Mouse (Mus musculus): ENCODE data around the gene Ank2.
A peak's percentile ranks its signal among the peaks of the same experiment; 100 is the strongest.
"Not testable (repeated sequence)": the region's sequence is repeated elsewhere in the genome, so short reads cannot be mapped to it uniquely, and the experiment has no call there.

The Ank2 gene

DNA sequence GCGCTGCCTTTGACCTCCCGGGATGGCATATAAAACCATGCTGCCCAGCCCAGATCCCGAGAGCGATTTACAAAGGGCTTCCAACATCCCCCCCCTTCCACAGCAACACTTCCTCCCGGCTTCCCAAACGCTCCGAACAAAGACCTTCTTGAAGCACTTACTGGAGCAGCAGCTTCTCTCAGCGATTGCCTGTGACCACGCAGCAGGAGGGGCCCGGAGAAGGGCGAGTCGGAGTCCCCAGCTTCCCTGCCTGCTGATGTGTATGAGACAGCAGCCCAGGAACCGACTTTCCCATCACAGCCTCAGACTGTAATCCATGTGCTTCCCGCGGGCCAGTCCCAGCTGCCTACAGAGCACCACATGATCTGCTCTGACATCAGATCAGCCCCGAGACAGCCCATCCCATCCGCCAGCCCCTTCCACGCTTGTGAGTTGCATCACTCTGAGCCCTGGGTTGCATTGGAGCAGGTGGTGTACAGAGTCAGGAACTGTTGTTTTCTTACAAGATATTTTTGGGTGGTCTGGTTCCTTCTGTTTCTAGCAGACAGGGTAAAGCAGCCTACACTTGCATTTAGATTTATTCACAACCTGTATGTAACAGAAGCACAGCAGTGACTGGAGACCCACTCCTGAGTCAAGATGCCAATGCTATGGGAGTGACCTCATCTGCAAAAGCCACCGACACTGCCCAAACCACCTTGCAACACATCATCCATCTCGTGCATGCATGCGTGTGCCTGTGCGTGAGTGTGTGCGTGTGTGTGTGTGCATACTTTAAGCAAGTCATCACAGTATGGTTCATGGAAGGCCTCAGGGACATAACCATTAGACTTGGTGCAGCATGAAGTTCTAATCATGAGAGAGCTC is 90.2 kb downstream of the Ank2 start:
- peak in 1 of 2 experiments; percentile 9 for DNase-seq

DNA sequence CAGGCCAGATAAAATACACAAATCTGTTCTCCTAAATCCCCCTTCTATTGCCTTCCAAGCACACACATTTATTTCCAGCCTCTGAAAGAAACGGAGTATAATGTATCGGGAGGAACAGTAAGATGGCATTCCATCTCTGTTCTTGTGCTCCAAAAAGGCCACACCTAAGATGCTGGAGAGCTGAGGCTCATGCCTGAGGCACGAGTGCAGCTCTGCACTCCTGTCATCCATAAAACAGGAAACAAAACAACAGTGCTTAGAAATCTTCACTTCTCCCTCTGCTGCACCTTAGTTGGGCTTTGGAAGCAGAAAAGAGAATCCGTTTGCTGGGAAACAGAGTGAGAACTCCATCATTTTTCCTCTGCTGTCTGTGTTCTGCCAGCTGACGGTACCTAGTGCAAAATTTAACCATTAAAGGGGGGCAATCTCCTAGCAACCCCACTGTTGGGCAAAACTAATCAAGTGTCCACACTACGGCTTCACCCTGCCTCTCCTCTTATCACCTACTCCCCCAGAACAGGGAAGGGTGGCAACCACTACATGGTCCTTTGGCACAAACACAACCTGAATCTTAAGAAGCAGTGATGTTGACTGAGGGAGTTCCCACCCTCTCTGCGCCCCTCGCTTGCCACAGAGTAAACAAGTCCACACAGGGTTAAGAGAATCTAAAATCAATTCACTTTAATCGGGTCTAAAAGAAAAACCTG is 91.1 kb downstream of the Ank2 start:
- DNase-seq, result no peak

DNA sequence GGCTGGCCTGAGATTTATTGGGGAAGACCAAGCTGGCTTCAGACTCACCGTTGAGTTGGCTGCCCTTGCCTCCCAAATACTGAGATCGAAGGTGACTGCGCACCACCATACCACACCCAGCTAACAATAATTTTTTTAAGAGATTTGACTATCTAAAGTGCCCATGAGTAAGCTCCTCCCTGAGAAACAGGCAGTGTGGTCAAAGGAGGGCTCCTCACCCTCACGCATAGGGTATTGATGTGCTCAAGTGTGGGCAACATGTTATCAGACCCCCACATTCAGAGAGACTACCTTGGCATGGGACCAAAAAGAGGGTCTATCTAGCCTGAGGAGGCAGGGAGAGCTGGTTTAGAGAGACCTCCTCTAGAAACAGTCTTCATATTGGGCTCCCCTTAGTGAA is 92.3 kb downstream of the Ank2 start:
- DNase-seq, result no peak

DNA sequence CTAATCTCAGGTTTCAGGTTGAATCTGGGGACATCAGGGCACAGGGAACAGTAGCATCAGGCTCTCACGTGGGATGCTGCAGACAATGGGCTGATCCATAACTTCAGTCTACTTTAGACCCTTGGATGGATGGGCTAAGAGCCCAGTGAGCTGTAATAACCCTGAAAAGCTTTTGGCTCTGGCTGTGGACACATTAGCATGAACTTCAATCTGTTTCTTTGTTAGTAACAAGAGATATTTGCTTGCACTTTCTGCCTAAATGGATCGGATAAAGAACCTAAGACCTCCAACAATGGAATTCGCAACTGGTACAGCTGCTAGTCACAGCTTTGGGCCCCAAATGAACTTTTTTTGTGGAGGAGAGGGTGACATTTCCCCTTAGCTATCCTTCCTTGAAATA is 94.8 kb downstream of the Ank2 start:
- no peak for DNase-seq

DNA sequence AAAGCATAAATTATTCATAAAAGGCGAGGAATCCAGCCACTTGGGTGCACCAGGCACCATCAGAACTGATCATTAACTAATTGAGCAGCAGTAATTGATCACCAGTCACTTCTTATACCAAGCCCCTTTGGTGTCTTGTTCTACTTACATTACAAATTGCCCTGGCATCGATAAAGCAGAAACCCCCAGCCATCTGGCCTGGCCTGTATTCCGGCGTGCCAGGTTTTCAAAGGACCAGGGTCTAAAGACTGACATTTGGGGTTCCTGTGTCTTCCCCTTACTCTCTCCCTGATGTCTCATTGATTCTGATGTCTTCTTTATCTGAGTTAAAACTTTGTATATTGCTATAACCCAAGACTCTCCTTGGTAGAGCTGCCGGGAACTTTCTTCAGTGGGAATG is 98.2 kb downstream of the Ank2 start:
- no peak for DNase-seq

DNA sequence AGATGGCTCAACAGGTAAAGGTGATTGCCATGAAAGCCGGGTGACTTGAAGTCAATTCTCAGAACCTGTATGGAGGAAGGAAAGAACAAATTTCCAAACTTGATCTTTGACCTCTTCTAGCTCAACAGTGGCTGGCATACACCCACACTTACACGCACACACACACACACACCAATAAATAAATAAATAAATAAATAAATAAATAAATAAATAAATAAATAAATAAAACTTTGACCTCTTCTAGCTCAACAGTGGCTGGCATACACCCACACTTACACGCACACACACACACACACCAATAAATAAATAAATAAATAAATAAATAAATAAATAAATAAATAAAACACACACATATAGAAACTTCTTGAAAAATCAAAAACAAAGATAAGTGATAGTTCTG is 98.7 kb downstream of the Ank2 start:
- DNase-seq, result not testable (repeated sequence)

DNA sequence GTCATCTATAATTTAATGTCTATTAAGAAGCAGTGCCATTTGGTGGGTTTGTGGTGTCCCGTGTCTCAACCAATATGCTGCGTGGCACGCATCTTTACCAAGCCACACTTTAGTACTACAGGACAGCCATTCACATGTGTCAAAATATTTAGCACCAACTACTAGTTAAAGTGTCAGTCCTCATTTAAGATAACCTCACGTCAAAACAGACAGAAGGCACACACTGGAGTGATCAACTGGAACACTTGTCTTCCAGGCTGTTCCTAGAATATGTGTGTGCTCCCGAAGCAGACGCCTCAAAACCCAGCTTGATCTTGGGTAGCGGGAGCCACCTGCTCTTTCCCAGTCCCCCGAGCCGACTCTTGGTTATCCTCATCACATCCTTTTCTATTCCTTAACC is 101.4 kb downstream of the Ank2 start:
- DNase-seq, result no peak

DNA sequence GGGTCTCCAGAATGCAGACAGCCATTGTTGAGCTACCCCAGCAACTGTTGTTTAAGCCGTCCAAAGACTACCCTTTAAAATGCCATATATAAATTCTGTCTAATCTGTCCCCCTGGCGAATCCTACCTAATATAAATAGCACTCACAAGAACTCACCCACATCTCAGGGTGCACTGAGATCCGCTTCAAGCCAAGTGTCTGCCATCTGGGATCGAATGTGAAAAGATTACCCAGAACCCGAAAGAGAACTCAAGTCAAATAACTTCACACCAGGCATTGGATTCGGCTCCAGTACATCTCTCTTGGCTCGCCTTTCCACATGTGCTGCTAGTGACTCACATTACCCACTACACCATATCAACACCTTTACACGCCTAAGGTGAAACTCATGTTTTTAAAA is 103.9 kb downstream of the Ank2 start:
- DNase-seq, result no peak

DNA sequence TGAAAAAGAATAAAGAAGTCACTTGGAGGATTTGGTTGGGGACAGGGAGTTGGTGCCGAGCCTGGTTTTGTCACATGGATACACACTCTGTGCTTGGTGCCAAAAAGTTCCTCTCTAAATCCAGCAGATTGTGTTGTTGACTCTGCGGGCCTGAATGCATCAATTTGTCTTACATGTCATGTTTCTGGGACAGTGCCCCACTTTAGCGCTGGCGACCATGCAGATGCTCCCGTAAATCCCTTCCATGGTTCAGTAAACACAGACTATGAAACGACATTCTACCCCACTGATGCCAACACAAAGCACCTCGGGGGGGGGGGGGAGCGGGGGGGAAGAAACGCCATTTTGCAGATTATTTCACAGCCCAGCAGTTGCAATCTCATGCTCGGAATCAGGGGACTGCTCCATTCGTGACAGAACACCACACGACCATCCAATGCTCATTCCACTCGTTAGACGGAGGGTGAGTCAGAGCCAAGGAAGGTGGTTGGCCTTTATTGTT is 112.1 kb downstream of the Ank2 start:
- no peak for DNase-seq

DNA sequence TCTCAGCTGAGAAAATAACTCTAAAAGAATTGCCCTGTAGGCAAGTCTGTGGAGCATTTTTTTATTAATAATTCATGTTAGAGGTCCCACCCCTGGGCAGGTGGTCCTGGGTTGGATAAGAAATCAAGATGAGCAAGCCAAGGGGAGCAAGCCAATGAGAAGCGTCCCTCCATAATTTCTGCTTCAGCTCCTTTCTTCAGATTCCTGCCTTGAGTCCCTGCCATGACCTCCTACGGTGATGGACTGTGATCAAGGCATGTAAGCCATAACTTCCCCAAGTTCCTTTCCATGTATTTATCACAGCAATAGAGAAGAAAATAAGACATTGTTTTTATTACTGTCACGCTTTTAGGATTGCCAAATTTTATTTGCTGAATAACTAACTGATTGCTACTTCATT is 115.9 kb downstream of the Ank2 start:
- DNase-seq, result no peak

DNA sequence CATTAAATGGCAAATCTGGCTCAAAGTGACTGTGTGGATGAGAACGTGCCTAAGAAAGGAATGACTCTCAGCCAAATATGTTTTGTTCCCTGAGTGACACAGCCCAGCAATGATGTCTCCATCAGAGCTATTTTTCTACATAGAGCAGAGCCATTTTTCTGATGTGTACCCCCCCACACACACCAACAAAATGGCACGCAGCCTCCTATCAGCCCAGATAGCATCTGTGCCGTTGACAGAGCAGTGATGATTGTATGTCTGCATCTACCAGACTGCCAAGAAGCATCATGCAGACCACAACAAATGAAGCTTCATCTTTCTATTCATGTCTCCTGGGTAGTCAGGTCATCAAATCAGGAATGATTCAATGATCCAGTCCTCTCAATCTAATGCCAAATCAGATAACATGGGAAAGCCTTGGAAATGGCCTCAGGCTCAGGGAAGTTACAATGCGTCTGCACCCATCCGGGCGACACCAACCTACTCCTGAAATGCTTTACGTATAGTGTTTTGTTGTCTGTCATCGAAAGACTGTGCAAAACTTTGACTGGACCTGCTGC is 122.2 kb downstream of the Ank2 start:
- no peak for DNase-seq

DNA sequence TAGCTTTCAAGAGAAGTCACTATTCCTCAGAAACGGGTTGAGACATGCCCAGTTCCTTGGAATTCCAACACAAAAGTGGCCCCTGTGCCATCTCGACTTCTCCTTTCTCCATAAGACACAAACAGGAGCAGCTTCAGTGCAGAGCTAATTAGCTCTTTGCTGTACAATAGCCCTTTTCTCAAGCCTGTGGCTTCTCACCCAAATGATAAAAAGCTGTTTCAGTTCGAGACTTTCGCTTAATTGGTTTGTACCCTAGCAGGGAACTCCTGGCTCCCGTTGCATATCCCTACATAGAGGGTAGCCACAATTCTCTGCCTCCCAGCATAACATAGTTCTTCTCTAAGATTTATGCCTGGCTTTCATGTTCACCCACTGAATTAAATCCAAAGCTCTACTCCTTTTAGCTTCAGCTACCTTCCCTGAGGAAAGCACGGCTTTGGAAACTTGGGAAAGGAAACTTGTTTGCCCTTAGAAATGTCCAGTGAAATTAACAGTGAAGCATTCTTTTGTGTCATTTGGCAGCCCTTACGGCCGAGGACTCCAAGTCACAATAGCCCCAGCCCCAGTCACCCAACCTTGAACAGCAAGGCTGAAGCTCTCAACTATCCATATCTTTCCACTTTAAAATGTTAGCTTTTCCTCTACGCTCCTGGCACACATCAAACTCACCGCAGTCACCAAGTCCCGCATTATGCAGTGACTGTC is 123.0 kb downstream of the Ank2 start:
- no peak for DNase-seq

DNA sequence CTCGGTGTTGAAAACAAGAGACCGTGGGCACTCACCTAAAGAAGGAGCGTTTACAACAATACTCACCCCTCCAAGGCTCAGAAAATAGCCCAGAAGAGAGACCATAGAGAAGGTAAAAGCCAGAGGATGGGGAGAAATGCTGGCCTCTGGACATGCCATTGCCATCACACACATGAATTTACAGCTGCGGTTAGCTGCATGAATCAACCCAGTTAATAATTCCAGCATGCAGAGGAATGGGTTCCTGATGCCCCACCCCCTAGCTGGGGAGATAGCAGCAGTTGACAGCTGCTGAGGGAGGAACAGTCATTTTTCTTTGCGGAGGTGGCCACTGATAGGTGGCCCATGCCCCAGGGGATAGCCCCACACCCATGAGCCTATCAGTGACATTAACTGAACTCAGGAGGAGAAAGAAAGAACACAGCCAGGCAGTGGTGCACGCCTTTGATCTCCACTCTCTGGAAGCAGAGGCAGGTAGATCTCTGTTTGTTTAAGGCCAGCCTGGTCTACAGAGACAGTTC is 124.9 kb downstream of the Ank2 start:
- DNase-seq, result no peak

DNA sequence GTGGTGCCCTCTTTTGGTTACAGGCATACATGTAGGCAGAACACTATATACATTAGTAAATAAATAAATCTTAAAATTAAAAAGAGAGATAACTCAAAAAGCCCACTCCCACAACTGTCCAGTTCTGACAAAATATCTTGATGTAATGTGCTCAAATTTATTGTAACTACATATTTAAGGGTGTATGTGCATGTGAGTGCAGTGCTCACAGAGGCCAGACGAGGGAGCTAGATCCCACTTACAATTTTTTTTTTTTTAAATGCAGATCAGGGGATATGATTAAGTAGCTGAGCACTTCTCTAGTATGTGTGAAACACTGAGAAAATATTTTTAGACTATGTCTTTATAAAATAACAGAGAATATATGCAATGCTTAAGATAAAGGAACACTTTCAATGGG is 127.4 kb downstream of the Ank2 start:
- DNase-seq, result no peak

DNA sequence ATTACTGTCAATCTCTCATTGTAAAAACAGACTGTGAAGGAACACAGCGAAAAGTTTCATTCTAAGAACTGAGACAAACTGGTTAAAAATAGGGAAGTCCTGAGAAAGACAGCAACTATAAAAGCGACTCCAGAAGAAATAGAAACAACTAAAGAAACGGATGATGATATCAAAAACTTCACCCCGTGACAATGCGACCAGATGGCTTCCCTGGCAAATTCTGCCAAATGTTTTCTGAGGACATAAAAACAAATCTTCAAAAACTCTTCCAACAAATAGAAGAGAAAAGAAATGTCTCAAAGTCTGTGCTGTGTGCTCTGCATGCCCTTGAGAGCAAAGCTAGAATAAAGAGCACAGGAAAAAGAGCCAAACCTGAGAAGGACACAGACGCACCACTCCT is 129.6 kb downstream of the Ank2 start:
- DNase-seq, result no peak

DNA sequence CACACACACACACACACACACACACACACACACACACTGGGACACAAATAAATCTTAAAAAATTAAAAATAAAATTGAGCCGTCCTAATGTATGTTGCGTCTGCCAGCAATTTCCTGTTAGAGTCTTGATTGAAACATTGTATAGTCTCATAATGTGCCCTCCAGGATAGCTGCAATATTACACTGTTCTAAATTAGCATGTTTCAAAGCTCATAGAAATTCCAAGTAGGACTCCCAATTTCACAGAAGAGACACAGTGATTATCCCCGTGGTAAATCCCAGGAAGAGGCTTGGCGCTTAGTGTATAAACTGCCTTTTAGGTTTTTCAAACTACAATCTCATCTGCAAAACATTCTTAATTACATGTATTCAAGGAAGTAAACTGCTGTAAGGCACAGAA is 131.7 kb downstream of the Ank2 start:
- DNase-seq, result no peak

DNA sequence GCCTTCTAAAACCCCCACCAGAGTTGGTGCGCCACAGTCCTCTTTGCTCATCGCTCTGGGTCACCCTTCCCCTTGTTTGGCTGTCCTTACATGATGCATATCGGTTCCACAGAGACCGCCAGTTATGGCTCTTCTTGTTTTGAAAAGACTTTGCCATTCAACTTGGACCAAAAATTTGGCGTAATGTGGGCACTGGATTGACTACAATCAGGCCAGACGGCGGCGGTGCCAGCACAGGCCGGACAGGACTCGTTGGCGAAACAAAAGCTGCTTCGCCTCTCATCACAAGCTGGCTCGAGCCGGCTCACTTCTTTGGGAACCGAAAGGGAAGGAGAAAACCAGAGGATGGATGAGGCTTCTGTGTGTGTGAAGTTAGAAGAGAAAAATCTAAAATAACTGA is 135.6 kb downstream of the Ank2 start:
- no peak for DNase-seq

DNA sequence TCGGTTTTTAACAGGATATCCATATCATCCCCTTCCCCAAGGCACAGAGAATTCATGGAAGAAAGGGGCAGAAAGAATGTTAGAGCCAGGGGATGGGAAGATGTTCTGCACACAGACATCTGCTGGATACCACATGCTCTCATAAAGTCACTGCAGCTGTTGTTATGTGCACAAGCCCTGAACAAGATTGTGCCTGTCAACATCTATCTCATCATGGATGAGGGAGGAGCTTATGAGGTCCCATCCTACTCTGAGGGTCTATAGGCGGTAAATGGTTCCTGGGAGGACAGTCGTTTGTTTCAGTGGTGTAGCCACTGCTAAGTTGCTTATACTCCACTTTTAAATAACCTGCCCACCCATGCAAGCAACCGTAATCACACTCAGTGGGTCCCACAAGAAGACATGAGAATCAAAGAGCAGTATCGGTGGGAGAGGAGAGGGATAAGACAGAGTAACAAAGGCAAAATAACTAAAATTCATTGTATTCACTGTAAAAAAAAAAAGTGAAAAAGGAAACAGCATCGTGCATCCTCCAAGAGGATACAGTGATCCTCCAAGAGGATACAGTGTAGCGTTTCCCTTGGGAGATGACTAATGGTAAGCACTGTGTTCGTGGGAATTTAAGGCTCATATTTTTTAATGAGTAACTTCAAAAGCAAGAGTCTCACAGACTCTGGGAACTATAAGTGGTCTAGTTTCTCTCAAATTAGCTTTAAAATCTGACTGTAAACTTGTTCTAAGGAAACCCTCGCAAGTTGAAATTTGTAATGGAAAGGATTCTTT is 136.3 kb downstream of the Ank2 start:
- DNase-seq, result no peak

DNA sequence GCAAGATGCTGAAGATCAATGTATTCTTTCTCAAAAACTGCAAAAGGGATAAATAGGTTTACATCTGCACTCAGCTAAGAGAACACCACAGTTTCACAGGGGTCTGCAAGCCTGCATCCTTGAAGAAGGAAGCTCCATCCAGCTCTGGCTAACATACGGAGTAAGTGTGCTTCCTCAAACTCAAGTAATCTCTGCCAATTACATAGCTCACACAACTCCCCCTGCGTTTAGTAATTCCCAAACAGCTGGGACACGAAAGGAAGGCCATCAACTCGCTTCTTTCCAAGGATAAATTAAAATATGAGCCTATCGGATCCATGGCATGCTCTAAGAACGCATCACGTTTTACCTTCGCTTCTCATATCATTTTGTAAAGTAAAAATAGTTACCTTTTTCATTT is 137.3 kb downstream of the Ank2 start:
- DNase-seq, result no peak

DNA sequence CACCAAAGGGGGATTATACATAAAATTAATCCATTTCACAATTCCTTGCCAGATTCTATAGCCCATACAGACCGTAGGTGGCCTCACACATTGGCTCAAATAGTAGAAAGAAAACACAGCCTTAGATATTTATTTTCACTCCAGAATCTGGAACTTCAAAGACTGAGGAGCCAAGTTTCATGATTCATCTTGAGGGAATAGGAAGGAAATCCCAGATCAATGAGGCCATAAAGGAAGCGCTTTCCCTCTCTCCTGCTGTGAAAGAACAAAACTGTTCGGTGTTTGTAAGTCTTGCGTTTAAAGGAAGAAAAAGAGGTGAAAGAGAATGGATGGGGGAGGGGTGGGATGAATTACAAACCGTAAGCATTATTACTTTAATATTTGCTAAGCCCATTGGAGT is 137.8 kb downstream of the Ank2 start:
- no peak for DNase-seq

DNA sequence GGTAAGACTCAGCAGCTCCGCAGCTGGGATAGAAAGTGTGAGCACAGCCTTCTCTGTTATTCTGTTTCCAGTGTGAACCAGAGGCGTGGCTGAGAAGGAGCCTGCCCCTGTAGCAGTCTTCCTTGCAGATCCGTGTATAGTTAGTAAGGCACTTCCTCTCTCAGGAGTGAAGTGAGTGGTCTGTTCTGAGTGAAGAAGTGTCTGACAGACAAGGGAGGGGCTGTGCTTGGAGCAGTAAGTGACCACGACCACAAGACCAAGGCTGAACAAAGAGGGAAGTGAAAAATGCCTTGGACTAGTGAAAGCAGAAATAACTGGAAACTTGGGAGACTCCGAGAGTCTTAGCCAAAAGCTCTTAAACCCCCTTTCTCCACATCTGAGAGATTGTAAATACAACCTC is 143.9 kb downstream of the Ank2 start:
- DNase-seq, result no peak
